ENCODE assay signal across 13 mouse cellular contexts in genomic region chr5:129256136-129256535, GRCm38 (mm10).
A peak's percentile ranks its signal among the peaks of the same experiment; 100 is the strongest.
DNase-seq lines count a peak whose midpoint lies in the region; ATAC-seq and TF ChIP-seq lines count a peak whose summit lies in the region.
"Had no signal": no experiment of that assay in that cellular context is flagged by ENCODE, and none has a peak within 500 bp of the region (broad histone marks: within the 10 kb centered on the region; RNA-seq: fewer than 3 reads in every experiment).

No protein-coding gene starts in this region.

- TF ChIP-seq CTCF in lung, postnatal 0 days (IDR thresholded peaks at IDR 0.05): peak; percentile 47

- no peak for ATAC-seq in lung, postnatal 0 days
- ATAC-seq: forebrain, embryonic 16.5 days had no signal

- no peak overlapping the region for H3K4me3 ChIP-seq in lung, postnatal 0 days (ENCODE audit: low read depth, low read length)
- H3K4me3 ChIP-seq: embryonic facial prominence, embryonic 13.5 days; limb, embryonic 15.5 days; midbrain, embryonic 10.5 days had no signal

- no peak for TF ChIP-seq EP300 in lung, postnatal 0 days (IDR thresholded peaks at IDR 0.05)

- no peaks in the 10 kb centered on the region for H3K27me3 ChIP-seq in lung, postnatal 0 days (replicated peaks; ENCODE audit: insufficient read depth, low read length)
- H3K27me3 ChIP-seq: embryonic facial prominence, embryonic 13.5 days; limb, embryonic 15.5 days had no signal

- WGBS in lung, postnatal 0 days: 60% methylated on average over 9 of the region's 9 CpGs

- peak; percentile 20 for DNase-seq in kidney, adult 18-20 months
- no peak for DNase-seq in kidney, adult 11 months
- no peak for DNase-seq in lung, postnatal 0 days (ENCODE audit: low spot score)
- DNase-seq in lung, postnatal 36 days: no peak
- peak; percentile 90 for DNase-seq in cerebellum, adult 11-12 months
- DNase-seq in cerebellum, postnatal 36 days: peak; percentile 75 to 77
- no peak for DNase-seq in urinary bladder, adult 2 months (ENCODE audit: low spot score)
- DNase-seq in adipocyte (ENCODE audit: low spot score): no peak
- DNase-seq: heart, adult 11 months had no signal

- no peaks in the 10 kb centered on the region for H3K36me3 ChIP-seq in lung, postnatal 0 days (ENCODE audit: insufficient read depth, low read length)
- H3K36me3 ChIP-seq: embryonic facial prominence, embryonic 13.5 days; limb, embryonic 15.5 days; midbrain, embryonic 10.5 days had no signal

- H3K27ac ChIP-seq in lung, postnatal 0 days (ENCODE audit: low read length): no peak overlapping the region
- H3K27ac ChIP-seq: embryonic facial prominence, embryonic 13.5 days; limb, embryonic 15.5 days; midbrain, embryonic 10.5 days had no signal

- H3K4me2 ChIP-seq in lung, postnatal 0 days (replicated peaks; ENCODE audit: low read depth, low read length): no peak overlapping the region
- H3K4me2 ChIP-seq: embryonic facial prominence, embryonic 13.5 days; limb, embryonic 15.5 days had no signal

- no peaks in the 10 kb centered on the region for H3K4me1 ChIP-seq in lung, postnatal 0 days (ENCODE audit: insufficient read depth, low read depth, low read length)
- H3K4me1 ChIP-seq: embryonic facial prominence, embryonic 13.5 days had no signal

- no peak overlapping the region for H3K9ac ChIP-seq in lung, postnatal 0 days (replicated peaks; ENCODE audit: low read depth)
- H3K9ac ChIP-seq: embryonic facial prominence, embryonic 13.5 days; limb, embryonic 15.5 days had no signal

- no peaks in the 10 kb centered on the region for H3K9me3 ChIP-seq in lung, postnatal 0 days (ENCODE audit: low read length)
- H3K9me3 ChIP-seq: embryonic facial prominence, embryonic 13.5 days; limb, embryonic 15.5 days had no signal

Comparison
In these comparisons a context has a peak if more than half of its experiments do, and no peak if none do; other contexts are left out.
1. DNase-seq: peak in kidney, adult 18-20 months (single experiment), cerebellum, adult 11-12 months (single experiment) and cerebellum, postnatal 36 days (2 of 2); none in kidney, adult 11 months (single experiment), lung, postnatal 0 days (single experiment), lung, postnatal 36 days (single experiment), urinary bladder, adult 2 months (single experiment) and adipocyte (single experiment).